Mouse (Mus musculus) hindbrain, embryonic 14.5 days (tissue): ENCODE results near the gene Gm17720. TPM values are rescaled to one million over a fixed set of nuclear protein-coding genes. Genes with fewer than 3 reads are reported as not detected.

Experiments used
- polyA plus RNA-seq: library from polyadenylated mRNA; unstranded; fragments of >200 nt; fragmentation: Nextera tagmentation; extraction: Ambion mirVana; gene quantifications from 2 replicates; pipeline ENCODE4 v1.2.1, GENCODE M21; 2014

The Gm17720 gene
- polyA plus RNA-seq, 1 experiment from 2014 or later: not detected

Other genes with a start within 250 kb of the Gm17720 start
- gene Phlpp2, start 234.2 kb downstream of the Gm17720 start, polyA plus RNA-seq: 4.7 and 4.8 TPM in 2 replicates
- 0.69 and 0.83 TPM in 2 replicates for gene Marveld3, start 140.6 kb downstream of the Gm17720 start, polyA plus RNA-seq
- not detected in 2 replicates for gene Tat, start 112.3 kb downstream of the Gm17720 start, polyA plus RNA-seq
- gene Chst4, start 63.0 kb downstream of the Gm17720 start, polyA plus RNA-seq: not detected in 2 replicates
- gene Zfp612, start 23.0 kb downstream of the Gm17720 start, polyA plus RNA-seq: 17.9 and 20.2 TPM in 2 replicates
- gene Gm21964, start 1.5 kb downstream of the Gm17720 start, polyA plus RNA-seq: not detected in 2 replicates
- gene Calb2, start 65.5 kb upstream of the Gm17720 start, polyA plus RNA-seq: 78.4 and 102 TPM in 2 replicates
- gene Cmtr2, start 112.9 kb upstream of the Gm17720 start, polyA plus RNA-seq: 10.8 and 12.3 TPM in 2 replicates
- gene Hydin, start 164.2 kb upstream of the Gm17720 start, polyA plus RNA-seq: 0.30 and 0.80 TPM in 2 replicates